Mouse (Mus musculus) ovary, postnatal 10 days (tissue): ENCODE data around the gene Runx3.

Source experiments
- DNase-seq: peaks from one replicate; pipeline ENCODE4 v3.0.0; 2022; ENCODE audit warnings: low spot score

Runx3 gene

DNA sequence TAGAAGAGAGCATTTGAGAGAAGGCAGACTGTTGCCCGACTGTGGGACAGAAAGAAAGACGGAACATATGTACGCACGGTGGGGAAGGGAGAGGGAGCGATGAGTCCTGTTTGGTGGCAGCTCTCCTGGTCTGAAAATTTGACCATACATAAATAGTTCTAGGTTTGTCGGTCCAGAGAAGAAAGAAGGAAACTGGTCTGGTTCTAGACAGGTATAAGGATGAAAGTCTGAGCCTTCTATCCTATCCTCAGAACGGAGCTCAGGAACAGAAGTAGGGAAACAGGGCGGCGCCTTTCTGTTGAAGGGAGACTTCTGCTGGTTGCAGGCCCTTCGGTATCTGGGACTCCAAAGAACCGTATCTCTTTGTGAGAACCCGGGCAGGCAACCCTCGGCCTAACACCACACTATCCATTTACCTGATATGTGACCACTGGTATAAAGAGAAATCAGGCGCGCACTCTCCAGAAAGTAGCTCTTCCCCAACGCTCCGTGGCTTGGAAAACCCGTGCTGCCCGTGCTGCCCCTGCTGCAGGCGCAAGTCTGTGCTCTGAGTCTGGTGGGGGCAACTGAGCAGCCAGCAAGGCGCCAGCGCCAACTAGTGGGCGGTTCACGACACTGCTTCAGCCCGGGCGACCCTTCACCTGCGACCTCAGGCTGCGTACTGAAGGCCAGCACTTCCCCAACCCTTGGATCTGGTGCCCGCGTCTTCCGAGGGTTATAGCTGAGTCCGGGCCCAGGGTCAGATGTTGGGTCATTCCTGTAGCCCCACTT is 29.8 kb downstream of the Runx3 start:
- no peak for DNase-seq

- no peak for DNase-seq
Measured at GRCm38 (mm10) chr4:135151111-135151987, 30.9 kb downstream of the Runx3 start.

DNA sequence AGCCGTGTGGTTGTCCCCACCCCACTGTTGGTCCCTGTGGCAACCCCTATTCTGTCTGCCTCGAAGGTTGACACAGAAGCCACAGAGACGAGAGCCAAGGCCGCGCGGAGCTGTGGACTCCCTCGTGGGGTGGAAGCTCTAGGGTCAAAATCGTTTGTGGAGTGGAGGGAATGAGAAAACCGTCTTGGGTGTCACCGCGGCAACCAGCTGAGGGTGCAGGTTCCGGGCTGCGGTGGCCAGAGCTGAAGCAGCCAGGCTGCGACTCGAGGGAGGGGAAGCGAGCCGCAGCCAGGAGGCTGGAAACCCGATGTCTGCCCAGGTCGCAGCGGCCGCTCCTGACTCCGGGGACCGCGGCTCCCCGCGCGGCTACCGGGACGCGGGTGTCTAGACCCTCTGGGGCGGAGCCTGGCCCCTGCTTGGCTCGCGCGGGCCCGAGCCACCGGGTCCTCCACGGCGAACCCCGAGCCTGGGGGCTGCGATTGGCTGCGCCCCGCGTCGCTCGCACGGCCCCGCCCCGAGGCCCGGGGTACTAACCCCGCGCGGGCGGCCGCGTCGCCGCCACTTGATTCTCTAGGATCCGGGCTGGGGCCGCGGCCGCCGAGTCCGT is 31.6 kb downstream of the Runx3 start:
- DNase-seq = no peak

GRCm38 (mm10) chr4:135152834-135153259 is 32.4 kb downstream of the Runx3 start:
- DNase-seq = no peak

DNA sequence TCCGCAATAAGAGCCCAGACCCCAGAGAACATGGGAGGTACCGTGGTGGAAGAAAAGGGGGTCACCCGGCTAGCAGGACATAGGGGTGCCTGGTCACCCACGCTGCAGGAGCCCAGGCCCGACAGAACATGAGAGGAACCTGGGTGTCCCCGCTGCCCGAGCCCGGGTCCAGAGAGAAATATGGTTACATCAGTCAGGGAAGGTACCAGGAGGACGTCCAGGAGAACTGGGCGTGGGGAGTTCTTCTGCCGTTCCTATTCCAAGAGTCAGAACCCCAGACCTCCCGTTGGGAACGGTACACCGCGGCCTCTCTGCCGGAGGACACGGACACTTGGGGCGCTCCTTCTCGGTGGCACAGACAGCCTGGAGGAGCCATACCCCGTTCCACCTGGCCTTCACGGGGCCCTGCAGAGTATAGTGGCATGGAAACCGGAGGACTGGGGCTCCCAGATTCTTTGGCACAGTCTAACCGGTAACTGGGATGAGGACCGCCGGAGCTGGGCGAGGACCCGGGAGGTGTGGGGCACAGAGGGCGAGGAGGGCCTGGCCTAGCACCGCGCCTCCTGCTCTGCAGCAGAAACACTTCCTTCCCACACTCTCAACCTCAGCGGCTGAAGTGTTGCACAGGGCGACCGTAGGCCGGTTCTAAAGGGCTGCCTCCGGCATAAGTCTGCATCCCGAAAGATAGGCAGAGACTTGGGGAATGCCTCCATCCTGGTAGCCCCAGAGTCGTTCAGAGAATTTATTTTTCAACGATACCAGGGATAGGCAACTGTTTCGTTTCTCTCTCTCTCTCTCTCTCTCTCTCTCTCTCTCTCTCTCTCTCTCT is 33.0 kb downstream of the Runx3 start:
- DNase-seq = no peak

DNA sequence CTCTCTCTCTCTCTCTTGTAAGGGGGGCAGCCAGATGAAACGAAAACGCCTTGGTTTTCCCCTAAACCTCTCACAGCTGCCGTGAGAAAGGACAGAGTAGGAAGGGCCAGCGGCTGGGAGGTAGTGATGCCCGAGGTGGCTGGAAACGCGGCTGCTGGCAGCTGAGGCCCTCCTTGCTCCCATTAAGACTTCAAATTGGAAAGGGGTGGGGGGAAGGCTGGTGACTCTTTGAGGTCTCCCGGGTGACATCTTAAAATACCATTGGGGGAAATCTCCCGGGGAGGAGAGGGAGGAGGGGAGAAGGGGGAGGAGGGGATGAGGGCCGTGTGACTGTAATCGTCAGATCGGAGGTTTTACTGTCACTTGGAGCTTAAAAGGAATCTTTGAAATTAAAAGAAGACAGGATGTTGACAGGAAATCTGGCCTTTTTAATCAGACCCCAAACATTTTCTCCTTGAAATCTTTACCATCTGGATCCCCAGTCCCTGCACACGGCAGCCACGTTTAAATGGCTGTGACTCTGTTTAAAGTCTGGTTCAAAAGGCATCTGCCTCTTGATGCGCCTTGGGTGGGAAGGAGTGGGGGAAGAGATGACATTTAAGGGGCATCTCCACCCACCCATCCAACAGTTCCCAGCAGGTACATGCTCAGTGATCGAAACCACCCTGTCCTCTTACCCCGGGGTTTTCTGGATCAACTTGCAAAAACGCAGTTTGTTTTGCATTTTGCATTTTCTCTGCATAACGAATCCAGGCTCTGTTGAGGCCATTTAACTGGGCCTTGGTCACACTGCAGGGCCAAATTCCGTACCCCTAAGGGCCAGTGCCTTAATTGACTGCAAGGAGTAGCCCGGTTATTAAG is 33.9 kb downstream of the Runx3 start:
- DNase-seq = no peak

DNA sequence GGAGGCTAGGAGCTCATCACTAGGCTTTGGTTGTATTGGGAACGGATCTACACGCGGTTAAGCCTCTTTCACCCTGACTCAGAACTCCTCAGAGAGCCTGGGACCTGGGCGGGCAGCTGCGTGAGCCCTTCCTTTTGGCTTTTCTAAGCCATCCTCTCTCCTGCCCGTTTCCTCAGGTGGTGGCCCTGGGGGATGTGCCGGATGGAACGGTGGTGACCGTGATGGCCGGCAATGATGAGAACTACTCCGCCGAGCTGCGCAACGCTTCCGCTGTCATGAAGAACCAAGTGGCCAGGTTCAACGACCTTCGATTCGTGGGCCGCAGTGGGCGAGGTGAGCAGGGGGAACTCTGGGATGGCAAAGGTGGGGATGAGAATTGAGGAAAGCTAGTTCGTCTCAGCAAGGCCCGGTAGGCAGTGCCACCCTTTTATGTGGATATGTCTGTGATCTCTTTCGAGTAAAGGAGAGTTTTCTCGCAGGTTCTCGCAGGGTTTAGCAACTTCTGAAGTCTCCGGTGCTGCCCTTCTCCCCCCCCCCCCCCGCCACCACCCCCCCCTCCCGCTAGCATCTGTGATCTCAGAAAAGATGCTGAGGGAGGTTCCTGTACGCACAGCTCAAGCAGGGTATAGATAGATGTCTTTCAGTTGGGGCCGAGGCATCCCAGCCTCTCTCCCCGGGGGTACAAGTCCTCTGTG is 34.8 kb downstream of the Runx3 start:
- no peak for DNase-seq

DNA sequence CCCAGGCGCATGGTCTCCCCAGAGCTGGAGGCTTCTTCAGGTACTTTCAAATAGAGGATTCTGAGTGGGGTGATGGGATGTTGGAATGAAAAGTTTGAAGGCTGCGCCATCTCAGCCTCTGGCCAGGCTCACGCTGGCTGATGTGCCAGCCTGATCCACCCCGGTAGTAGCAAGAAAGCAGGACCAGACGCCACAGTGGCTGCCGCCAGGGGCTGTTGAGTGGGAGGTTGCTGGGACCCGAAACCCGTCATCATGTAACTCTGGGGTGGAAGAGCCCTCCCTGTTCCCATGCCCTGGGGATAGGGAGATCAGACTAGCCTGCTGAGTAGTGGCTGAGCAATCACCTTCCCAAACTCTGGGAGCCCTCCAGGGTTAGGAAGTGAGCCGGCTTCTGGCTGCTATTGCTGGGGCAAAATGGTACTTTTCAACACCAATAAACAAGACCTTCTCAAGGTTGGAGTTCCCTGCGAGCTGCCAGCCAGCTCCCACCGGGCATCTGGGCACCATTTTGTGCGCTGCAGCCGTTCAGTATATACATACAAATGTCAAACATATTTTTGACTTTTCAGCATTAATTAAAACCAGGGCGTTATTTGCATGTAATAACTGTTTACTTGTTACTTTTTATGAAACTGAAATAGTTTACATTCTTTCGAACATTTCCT is 35.5 kb downstream of the Runx3 start:
- no peak for DNase-seq

GRCm38 (mm10) chr4:135156531-135156930 is 36.1 kb downstream of the Runx3 start:
- no peak for DNase-seq

- no peak for DNase-seq
Measured at GRCm38 (mm10) chr4:135157329-135157728, 36.9 kb downstream of the Runx3 start.

DNA sequence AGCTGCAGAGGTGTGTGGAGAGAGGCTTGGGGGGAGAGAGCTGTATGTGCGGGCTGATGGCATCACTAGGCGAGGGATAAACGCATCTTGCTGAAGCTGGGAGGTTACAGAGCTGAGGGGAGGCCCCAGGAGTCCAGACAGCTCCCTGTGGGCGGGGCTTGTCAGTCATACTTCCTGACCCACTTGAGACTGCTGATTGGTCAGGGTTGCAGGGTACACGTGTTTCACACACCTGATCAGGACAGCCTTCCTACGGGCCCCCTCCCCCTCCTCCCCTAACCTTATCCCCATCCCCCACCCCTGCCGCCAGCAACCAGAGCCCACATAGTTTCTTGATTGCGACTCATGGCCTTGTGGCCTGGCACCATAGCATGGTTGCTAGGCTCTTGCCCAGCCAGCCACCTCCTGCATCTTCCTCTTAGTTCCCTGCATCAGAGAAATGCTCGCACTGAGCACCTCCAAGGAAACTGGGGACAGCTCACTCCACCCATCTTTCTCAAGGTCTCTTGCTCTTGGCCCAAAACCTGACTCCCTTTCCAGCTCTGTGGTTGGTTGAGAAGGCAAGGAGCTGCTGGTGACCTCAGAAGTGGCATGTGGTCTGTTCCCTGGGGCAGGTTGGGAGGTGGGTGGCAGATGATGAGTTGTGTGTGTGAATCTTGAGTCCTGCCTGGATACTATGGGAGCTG is 38.4 kb downstream of the Runx3 start:
- no peak for DNase-seq

DNA sequence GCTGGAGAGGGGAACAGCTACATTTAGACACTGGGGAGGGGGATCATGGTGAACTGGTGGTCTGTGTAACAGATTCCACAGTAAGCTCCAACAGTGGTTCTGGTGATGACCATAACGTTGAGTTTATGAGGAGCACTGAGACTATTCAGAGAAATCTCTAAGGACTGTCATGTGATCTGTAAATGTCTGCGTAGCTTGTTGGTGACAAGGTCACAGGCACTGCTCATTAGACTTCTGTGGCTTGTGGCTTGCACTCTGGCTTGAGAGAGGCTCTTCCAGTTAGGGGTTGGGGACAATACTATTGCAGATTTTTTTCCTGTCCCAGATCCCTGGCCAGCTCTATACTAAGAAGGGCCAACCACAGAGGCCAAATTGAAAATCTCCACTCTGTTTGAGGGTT is 39.2 kb downstream of the Runx3 start:
- DNase-seq = no peak

- no peak for DNase-seq
Measured at GRCm38 (mm10) chr4:135160168-135160567, 39.7 kb downstream of the Runx3 start.

DNA sequence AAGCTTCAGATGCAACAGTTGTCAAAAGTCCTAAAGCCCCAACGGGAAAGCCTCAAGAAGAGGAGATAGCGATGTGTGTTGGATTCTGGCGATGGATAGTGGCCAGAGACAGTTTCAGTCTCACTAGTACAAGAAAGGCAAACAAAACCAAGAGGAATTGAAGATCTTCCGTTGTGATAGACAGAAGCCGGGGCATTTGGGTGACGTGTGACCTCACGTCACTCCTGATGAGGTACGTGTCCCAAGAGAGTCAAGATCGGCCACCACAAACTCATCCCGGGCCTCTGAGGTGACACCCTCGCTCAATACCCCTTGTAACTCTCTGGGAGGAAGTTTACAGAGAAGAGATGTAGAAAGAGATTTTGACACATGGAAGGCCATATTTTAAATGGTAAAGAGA is 41.0 kb downstream of the Runx3 start:
- DNase-seq = no peak

- no peak for DNase-seq
Measured at GRCm38 (mm10) chr4:135165761-135166160, 45.3 kb downstream of the Runx3 start.

- no peak for DNase-seq
Measured at GRCm38 (mm10) chr4:135166413-135167225, 46.2 kb downstream of the Runx3 start.

DNA sequence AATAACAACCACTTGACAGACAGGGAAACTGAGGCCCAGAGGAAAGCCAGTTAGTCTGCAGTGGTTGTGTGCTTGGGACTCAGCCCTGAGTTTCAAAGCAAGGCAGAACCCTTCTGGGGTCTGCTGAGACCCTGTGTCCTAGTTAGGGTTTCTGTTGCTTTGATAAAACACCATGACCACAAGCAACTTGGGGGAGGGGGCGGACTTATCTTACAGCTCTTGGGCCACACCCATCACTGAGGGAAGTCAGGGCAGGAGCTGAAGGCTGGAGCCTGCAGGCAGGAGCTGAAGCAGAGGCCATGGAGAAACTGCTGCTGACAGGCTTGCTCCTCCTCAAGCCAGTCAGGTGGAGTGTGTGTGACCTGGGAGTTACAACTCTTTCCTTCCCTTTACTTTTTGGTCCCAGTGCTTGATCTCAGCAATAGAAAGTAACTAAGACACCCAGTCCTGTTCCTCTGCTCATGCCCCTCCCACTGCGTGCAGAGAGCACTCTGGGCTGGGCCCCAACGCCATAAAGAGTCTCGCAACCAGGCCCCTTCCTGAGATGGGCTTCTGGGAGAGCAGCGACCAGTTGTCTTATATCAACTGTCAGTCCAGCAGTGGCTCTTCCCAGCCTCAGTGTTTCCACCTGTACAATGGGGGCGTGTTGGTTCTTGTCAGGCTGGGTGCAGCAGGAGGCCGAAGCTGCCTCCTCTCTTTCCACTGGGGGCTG is 47.5 kb downstream of the Runx3 start:
- no peak for DNase-seq

GRCm38 (mm10) chr4:135169096-135169495 is 48.6 kb downstream of the Runx3 start:
- no peak for DNase-seq
